Mouse (Mus musculus) myocyte (in vitro differentiated cells): ENCODE measurements around the gene Syt8.

Source experiments
- MAX ChIP-seq: IDR thresholded peaks from one replicate; pipeline ENCODE4 v1.6.1; 2011; ENCODE audit warnings: low read depth, mild to moderate bottlenecking, control low read depth
- POLR2A ChIP-seq: IDR thresholded peaks from one replicate; pipeline ENCODE4 v1.6.1; 2011; ENCODE audit warnings: low read depth, mild to moderate bottlenecking, control low read depth, moderate library complexity; ENCODE audit not compliant: insufficient read length
- TCF3 ChIP-seq: IDR thresholded peaks from one replicate; pipeline ENCODE4 v1.6.1; 2011; ENCODE audit warnings: low read depth, control low read depth; ENCODE audit not compliant: insufficient read length
- USF1 ChIP-seq: IDR thresholded peaks from one replicate; pipeline ENCODE4 v1.6.1; 2011; ENCODE audit warnings: low read depth, mild to moderate bottlenecking, control low read depth, moderate library complexity

GRCm38 (mm10) chr7:142439966-142440365, 5.3 kb downstream of the Syt8 start:
- TF ChIP-seq POLR2A (no peak), TCF3 (no peak), USF1 (no peak), MAX (no peak)
